Mouse (Mus musculus): ENCODE data around the gene Mxi1. TPM values are rescaled to one million over a fixed set of nuclear protein-coding genes. Genes with fewer than 3 reads are reported as not detected.

Gene Mxi1
- total RNA-seq (2021) = 27.3 and 31.0 TPM in 2 replicates
- long read RNA-seq, experiment 1, full-length matches to known transcripts = 53 of 63 reads
- long read RNA-seq, experiment 1, partial matches to known transcripts = 1 of 63 reads
- long read RNA-seq, experiment 1, other reads (novel, unspliced or antisense) = 9 of 63 reads
- long read RNA-seq, experiment 2, transcript Mxi1-203 (6 exons, 2,340 nt) = major isoform, 27 of 38 reads
- long read RNA-seq, experiment 2, transcript Mxi1-201 (6 exons, 2,627 nt) = minor isoform, 5 of 38 reads
- long read RNA-seq, experiment 2, partial matches to known transcripts = 1 of 38 reads
- long read RNA-seq, experiment 2, other reads (novel, unspliced or antisense) = 4 of 38 reads

DNA sequence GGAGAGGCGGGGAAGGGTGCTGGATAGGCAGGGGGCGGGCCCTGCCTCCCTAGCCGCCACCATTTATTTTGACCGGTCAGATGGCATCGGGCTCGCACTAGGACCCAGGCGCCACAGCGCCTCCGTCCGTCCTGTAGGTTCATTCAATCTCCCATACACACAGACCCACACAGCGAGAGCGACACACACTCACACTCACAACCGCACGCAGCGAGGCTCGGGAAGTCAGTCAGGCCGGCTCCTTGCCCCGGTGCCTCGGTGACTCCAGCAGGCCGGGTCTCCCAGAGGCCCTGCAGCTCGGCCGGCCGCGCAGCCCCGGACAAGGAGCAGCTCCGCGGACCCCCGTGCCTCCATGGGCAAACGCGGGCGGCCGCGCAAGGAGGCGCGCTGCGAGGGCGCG is at the start of gene Mxi1:
Gene Mxi1, plus strand, starts transcription at position 171 of the 400 bp plus-strand sequence.
- DNase-seq = peak; percentile 88

GRCm38 (mm10) chr19:53260828-53261227 is 49.5 kb upstream of the Mxi1 start:
- no peak for DNase-seq

- no peak for DNase-seq
Observed at GRCm38 (mm10) chr19:53262061-53262460, 48.3 kb upstream of the Mxi1 start.

- DNase-seq = no peak
Observed at GRCm38 (mm10) chr19:53263859-53264733, 46.2 kb upstream of the Mxi1 start.

- no peak for DNase-seq
Observed at GRCm38 (mm10) chr19:53264821-53265727, 45.2 kb upstream of the Mxi1 start.

GRCm38 (mm10) chr19:53267305-53267704 is 43.0 kb upstream of the Mxi1 start:
- no peak for DNase-seq

DNA sequence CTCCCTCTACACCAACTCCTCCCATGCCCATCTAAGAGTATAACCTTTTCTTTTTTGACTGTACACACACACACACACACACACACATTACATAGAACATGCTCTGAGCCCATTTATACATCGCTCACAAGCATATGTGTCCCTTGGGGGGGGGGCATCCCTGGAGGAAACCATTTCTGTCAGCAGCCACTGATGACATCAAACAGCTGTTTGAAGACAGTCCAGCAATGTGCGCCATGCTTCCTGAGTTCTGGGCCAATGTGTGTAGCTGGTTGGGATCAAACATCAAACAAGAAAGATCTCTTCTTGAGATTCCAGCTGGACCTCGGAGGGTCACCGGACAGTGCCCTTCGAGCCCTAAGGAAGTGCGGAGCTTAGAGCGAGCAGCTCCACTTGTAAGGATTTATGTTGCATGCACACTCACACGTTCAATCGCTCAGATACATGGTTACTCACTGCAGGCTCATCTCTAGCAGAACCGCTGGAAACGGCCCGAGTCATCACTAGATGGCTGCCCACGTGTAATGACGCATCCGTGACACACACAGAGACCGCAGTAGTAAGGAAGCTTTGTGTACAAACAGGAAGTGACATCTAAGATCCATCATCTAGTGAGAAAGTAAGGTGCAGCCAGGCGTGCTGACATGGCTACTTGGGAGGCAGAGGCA is 37.1 kb upstream of the Mxi1 start:
- DNase-seq = no peak

GRCm38 (mm10) chr19:53273781-53274428 is 36.4 kb upstream of the Mxi1 start:
- DNase-seq = no peak

GRCm38 (mm10) chr19:53275204-53275603 is 35.1 kb upstream of the Mxi1 start:
- DNase-seq = no peak

GRCm38 (mm10) chr19:53276902-53277707 is 33.2 kb upstream of the Mxi1 start:
- DNase-seq = no peak

GRCm38 (mm10) chr19:53278491-53279415 is 31.6 kb upstream of the Mxi1 start:
- DNase-seq = no peak

GRCm38 (mm10) chr19:53280254-53280653 is 30.1 kb upstream of the Mxi1 start:
- no peak for DNase-seq

DNA sequence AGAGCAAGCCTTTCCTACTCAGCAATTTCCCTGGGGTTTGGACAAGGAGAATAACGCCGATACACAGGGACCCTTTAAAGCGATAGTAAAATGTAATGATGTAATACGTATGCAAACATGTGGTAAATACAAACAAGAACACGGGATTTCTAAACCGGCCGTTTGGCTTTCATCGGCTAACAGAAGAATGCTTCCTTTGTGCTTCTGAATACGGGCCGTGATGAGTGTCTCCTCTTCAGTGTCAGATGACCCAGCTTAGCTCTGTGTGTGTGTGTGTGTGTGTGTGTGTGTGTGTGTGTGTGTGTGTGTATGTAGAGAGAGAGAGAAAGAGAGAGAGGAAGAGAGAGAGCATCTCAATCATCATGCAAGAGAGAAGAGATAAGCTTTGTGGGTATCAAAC is 27.7 kb upstream of the Mxi1 start:
- DNase-seq = no peak

DNA sequence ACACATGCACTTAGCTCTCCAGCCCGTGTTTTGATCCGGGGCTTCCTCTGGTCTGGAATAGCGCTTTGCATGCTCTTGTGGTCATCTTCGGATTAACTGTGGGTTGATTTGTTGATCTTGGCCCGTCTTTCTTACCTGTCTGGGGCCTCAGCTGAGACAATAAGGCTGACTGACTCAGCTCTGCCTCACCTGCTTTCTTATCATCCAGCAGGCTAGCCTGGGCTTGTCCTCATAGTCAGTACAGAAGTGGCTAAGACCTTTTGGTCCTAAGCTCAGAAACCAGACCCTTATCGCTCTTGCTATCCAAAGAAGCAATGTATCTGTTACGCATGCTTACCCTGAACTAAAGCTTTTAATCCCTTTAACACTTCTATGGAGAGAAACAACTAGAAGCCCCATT is 26.6 kb upstream of the Mxi1 start:
- DNase-seq = no peak

DNA sequence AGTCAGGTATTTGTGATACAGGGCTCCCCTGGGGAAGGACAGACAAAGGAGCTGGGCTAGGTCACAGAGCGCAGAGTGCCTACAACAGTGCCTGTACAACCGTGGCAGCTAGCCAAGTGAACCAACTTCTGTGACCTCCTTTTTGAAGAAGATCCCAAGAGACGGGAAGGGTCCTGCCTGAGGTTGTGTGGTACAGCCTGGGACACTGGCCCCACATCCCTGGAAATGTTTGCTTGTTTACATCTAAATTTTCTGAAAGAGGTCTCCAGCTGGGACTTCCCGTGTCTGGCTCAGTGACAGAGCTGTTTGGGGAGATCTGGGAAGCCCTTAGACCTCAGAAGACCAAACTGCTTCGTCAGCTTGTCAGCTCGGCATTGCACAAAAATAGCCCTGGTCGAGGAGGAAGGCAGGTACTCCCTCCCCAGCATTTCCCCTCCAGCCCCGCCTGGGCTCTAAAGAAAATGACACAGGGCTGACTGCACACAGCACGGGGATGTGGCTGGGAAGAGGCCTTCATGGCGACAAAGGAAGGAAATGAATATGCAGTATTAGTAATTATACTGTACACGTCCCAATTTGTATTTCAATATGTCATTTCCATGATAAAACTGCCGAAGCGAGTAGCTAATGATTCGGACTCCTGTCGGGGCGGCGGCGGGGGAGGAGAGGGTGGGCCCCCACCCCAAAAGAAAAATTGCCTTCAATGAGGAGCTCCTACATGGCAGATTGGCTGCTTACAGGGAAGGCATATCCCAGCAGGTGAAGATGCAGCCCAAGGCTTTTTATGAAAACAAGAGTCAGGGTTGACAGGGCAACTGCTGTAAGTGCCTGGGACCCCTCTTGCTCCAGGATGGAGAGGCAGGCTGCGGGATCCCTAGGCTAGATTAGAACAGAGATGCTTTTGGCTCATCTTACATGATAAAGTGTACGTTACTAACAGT is 25.8 kb upstream of the Mxi1 start:
- peak; percentile 36 for DNase-seq

GRCm38 (mm10) chr19:53296331-53297254 is 13.7 kb upstream of the Mxi1 start:
- no peak for DNase-seq

All from adrenal gland, postnatal 14 days (tissue).